ENCODE assay signal across 27 mouse cellular contexts in genomic region chr4:55517438-55517837, GRCm38 (mm10).
"Had no signal": no experiment of that assay in that cellular context is flagged by ENCODE, and none has a peak within 500 bp of the region (broad histone marks: within the 10 kb centered on the region; RNA-seq: fewer than 3 reads in every experiment).

No protein-coding gene starts in this region.

- H3K9ac ChIP-seq: forebrain, postnatal 0 days; heart, embryonic 13.5 days; heart, embryonic 15.5 days; hindbrain, embryonic 13.5 days; hindbrain, embryonic 15.5 days; kidney, embryonic 15.5 days; limb, embryonic 12.5 days; liver, embryonic 13.5 days; liver, embryonic 15.5 days had no signal

- H3K4me2 ChIP-seq: heart, embryonic 11.5 days; heart, embryonic 13.5 days; heart, embryonic 15.5 days; hindbrain, embryonic 13.5 days; hindbrain, embryonic 15.5 days; kidney, embryonic 15.5 days; limb, embryonic 12.5 days; liver, embryonic 11.5 days; liver, embryonic 13.5 days; liver, embryonic 15.5 days had no signal

- H3K9me3 ChIP-seq: heart, embryonic 13.5 days; heart, embryonic 15.5 days; hindbrain, embryonic 13.5 days; hindbrain, embryonic 15.5 days; kidney, embryonic 15.5 days; limb, embryonic 10.5 days; limb, embryonic 12.5 days; liver, embryonic 13.5 days; liver, embryonic 15.5 days had no signal

- H3K36me3 ChIP-seq: heart, embryonic 13.5 days; heart, embryonic 15.5 days; hindbrain, embryonic 13.5 days; hindbrain, embryonic 15.5 days; kidney, embryonic 15.5 days; limb, embryonic 10.5 days; limb, embryonic 12.5 days; liver, embryonic 13.5 days; liver, embryonic 15.5 days had no signal

- H3K4me1 ChIP-seq: hindbrain, embryonic 15.5 days; limb, embryonic 12.5 days had no signal

- H3K27ac ChIP-seq: heart, adult 2 months; heart, embryonic 13.5 days; heart, embryonic 15.5 days; hindbrain, embryonic 13.5 days; hindbrain, embryonic 15.5 days; hindbrain, postnatal 0 days; kidney, embryonic 15.5 days; kidney, postnatal 0 days; limb, embryonic 10.5 days; limb, embryonic 12.5 days; liver, embryonic 13.5 days; liver, embryonic 15.5 days had no signal

- H3K4me3 ChIP-seq: heart, adult 2 months; heart, embryonic 13.5 days; heart, embryonic 15.5 days; hindbrain, embryonic 13.5 days; hindbrain, embryonic 15.5 days; kidney, embryonic 15.5 days; limb, embryonic 10.5 days; limb, embryonic 12.5 days; liver, embryonic 13.5 days; liver, embryonic 15.5 days had no signal

- DNase-seq: forebrain, postnatal 0 days; gastrocnemius, postnatal 10 days; gastrocnemius, postnatal 36 days; heart, postnatal 36 days; kidney, adult 11 months; kidney, adult 2 months; kidney, adult 9 months; kidney, postnatal 14 days; kidney, postnatal 36 days; layer of hippocampus, adult 9-11 months; layer of hippocampus, postnatal 36 days; liver; liver, embryonic 13.5 days had no signal

- H3K27me3 ChIP-seq: hindbrain, embryonic 15.5 days had no signal

- ATAC-seq: forebrain, postnatal 0 days; hindbrain, postnatal 0 days; intestine, embryonic 16.5 days had no signal
